Mouse (Mus musculus) ovary, adult 2 months (tissue): ENCODE data around the gene Slc30a4. TPM values are rescaled to one million over a fixed set of nuclear protein-coding genes. Genes with fewer than 3 reads are reported as not detected.

Source experiments
- polyA plus RNA-seq: library from polyadenylated mRNA; depleted of rRNA; stranded (reverse); fragments of >200 nt; gene quantifications from 2 replicates; pipeline ENCODE4 v1.2.3, GENCODE M21; 2012; rRNA removed

Slc30a4 gene
- 5.3 and 5.6 TPM in 2 replicates for polyA plus RNA-seq

GRCm38 (mm10) chr2:122702181-122703036, at the start of gene Slc30a4:
Gene Slc30a4 (minus strand): TSS chr2:122702663.

GRCm38 (mm10) chr2:122737894-122738830, 35.7 kb upstream of the Slc30a4 start, which contains the start of gene Bloc1s6:
Gene Bloc1s6 (plus strand): TSS chr2:122738503.

GRCm38 (mm10) chr2:122636686-122637085, 65.8 kb downstream of the Slc30a4 start, which contains the start of gene AA467197:
Gene AA467197 (plus strand): TSS chr2:122636986.

Other genes starting within 250 kb of the Slc30a4 start
- gene Gm14085, start 217.7 kb downstream of the Slc30a4 start, polyA plus RNA-seq: 0.29 and 0.32 TPM in 2 replicates
- gene Gatm, start 91.4 kb downstream of the Slc30a4 start, polyA plus RNA-seq: 22.1 and 28.6 TPM in 2 replicates
- not detected in 2 replicates for gene AA467197, start 65.7 kb downstream of the Slc30a4 start, polyA plus RNA-seq
- 36.2 and 43.6 TPM in 2 replicates for gene Bloc1s6, start 35.8 kb upstream of the Slc30a4 start, polyA plus RNA-seq
- 22.5 and 22.6 TPM in 2 replicates for gene Sqor, start 62.6 kb upstream of the Slc30a4 start, polyA plus RNA-seq